Mouse (Mus musculus): ENCODE results near the gene Dcakd. TPM values are rescaled to one million over a fixed set of nuclear protein-coding genes. Genes with fewer than 3 reads are reported as not detected.

Dcakd gene
- total and polyA plus RNA-seq, 3 experiments = 36.4 to 199 (median 87.1) TPM

DNA sequence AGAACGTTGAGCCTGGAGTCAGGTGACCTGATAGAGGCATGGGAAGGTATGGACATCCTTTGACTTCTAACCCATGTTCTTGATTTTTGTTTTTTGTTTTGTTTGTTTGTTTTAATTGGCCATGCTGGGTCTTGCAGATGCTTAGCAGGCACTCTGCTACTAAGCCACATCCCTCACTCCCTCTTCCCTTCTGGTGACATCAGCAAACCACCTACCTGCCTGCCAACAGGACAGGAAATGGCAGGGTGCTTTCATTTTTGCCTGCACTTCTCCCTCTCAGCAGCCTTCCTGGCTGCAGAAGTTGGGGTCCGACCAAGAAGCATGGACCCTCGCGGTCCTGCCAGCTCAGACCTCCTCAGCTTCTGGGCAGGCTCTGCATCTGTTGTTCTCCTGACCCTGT lies 67.1 kb downstream of the Dcakd start:
- ATAC-seq (ENCODE audit: extremely low read depth, insufficient number of reproducible peaks, low FRiP score, poor library complexity, severe bottlenecking) = no peak
- no peak for DNase-seq (ENCODE audit: low spot score)
- peaks cover 46% of the 10 kb centered on the region for H3K27me3 ChIP-seq (ENCODE audit: insufficient read depth, low read length)

DNA sequence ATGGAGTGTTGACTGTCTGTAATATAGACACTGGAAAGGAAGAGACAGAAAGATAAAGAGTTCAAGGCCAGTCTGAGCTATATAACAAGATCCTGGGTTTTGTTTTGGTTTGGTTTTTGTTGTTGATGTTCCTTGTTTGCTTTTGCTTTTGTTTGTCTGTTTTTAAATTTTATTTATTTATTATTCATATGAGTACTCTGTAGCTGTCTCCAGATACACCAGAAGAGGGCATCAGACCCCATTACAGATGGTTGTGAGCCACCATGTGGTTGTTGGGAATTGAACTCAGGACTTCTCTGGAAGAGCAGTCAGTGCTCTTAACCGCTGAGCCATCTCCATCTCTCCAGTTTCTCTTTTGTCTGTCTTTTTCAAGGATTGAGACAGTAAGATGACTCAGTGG lies 69.3 kb downstream of the Dcakd start:
- TF ChIP-seq POLR2AphosphoS5 (IDR thresholded peaks at IDR 0.05; ENCODE audit: insufficient replicate concordance, low read depth, low read length) (no peak), TAL1 (conservative IDR thresholded peaks at IDR 0.05; ENCODE audit: low read depth, low read length) (no peak)
- ATAC-seq (ENCODE audit: extremely low read depth, insufficient number of reproducible peaks, low FRiP score, poor library complexity, severe bottlenecking) = no peak
- Histone ChIP-seq H3K9me3 (replicated peaks) (no peaks in the 10 kb centered on the region), H3K4me1 (ENCODE audit: insufficient read depth, low read depth, low read length) (no peaks in the 10 kb centered on the region), H3K4me3 (ENCODE audit: low read depth, low read length) (no peak overlapping the region), H3K27me3 (ENCODE audit: insufficient read depth, low read length) (peaks cover 55% of the 10 kb centered on the region), H3K36me3 (replicated peaks) (no peaks in the 10 kb centered on the region)
- no peak for DNase-seq (ENCODE audit: low spot score)

More for the DNA sequence above, 67.1 kb downstream of the Dcakd start:
- Histone ChIP-seq H3K4me3 (ENCODE audit: low read depth, low read length) (no peak overlapping the region), H3K9me3 (replicated peaks) (no peaks in the 10 kb centered on the region), H3K36me3 (replicated peaks) (no peaks in the 10 kb centered on the region), H3K4me1 (ENCODE audit: insufficient read depth, low read depth, low read length) (no peaks in the 10 kb centered on the region)
- TF ChIP-seq POLR2AphosphoS5 (IDR thresholded peaks at IDR 0.05; ENCODE audit: insufficient replicate concordance, low read depth, low read length) (no peak), CTCF (IDR thresholded peaks at IDR 0.05; ENCODE audit: low read depth, low read length) (no peak), GATA1 (IDR thresholded peaks at IDR 0.05; ENCODE audit: borderline replicate concordance, low read length) (no peak), TAL1 (conservative IDR thresholded peaks at IDR 0.05; ENCODE audit: low read depth, low read length) (no peak), GATA2 (IDR thresholded peaks at IDR 0.05; ENCODE audit: borderline replicate concordance, low read depth, low read length) (no peak)

DNA sequence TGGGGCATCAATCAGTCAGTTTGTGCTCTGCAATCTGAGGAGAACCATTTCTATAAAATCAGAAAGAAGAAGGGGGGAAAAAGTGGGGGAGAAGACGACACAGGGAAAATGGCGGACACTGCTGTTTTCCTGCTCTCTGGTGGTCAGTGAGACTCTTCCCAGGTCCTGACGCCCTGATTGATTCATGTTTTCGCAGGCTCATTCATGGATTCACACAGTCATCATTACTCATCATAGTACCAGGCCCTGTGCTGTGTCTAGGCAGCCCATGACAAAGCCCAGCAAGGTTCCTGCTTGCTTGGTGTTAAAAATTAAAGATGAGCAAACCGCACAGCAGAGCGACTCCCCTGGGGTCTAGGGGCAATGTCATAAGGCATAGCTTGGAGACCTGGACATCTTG lies 69.7 kb downstream of the Dcakd start:
- DNase-seq (ENCODE audit: low spot score) = no peak
- H3K4me1 ChIP-seq (ENCODE audit: insufficient read depth, low read depth, low read length) = no peaks in the 10 kb centered on the region
- H3K9me3 ChIP-seq (replicated peaks) = no peaks in the 10 kb centered on the region
- TF ChIP-seq GATA1 (IDR thresholded peaks at IDR 0.05; ENCODE audit: borderline replicate concordance, low read length) (no peak), CTCF (IDR thresholded peaks at IDR 0.05; ENCODE audit: low read depth, low read length) (no peak), TAL1 (conservative IDR thresholded peaks at IDR 0.05; ENCODE audit: low read depth, low read length) (no peak), POLR2AphosphoS5 (IDR thresholded peaks at IDR 0.05; ENCODE audit: insufficient replicate concordance, low read depth, low read length) (no peak), GATA2 (IDR thresholded peaks at IDR 0.05; ENCODE audit: borderline replicate concordance, low read depth, low read length) (no peak)
- no peak for ATAC-seq (ENCODE audit: extremely low read depth, insufficient number of reproducible peaks, low FRiP score, poor library complexity, severe bottlenecking)
- no peak overlapping the region for H3K4me3 ChIP-seq (ENCODE audit: low read depth, low read length)
- H3K36me3 ChIP-seq (replicated peaks) = no peaks in the 10 kb centered on the region
- peaks cover 55% of the 10 kb centered on the region for H3K27me3 ChIP-seq (ENCODE audit: insufficient read depth, low read length)

DNA sequence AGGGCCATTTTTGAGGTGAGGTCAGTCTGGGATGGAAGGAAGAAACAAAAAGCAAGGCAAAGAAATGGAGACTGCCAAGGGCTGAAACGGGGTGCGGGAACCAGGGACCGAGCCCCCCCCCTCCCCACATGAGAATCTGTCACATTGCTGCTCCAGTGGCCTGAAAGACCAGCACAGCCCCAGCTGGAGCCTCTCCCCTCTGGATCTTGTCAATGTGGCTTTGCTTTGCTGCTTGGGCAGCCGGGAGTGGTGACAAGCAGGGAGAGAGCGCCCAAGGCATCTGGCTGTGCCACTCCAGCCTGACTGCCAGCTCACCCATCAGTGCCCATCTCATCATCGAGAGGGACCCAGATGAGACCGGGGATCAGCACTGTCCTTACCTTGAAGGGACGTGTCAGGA lies 70.4 kb downstream of the Dcakd start:
- no peaks in the 10 kb centered on the region for H3K4me1 ChIP-seq (ENCODE audit: insufficient read depth, low read depth, low read length)
- peaks cover 58% of the 10 kb centered on the region for H3K27me3 ChIP-seq (ENCODE audit: insufficient read depth, low read length)
- no peaks in the 10 kb centered on the region for H3K9me3 ChIP-seq (replicated peaks)
- DNase-seq (ENCODE audit: low spot score) (no peak), ATAC-seq (ENCODE audit: extremely low read depth, insufficient number of reproducible peaks, low FRiP score, poor library complexity, severe bottlenecking) (no peak)
- no peaks in the 10 kb centered on the region for H3K36me3 ChIP-seq (replicated peaks)
- no peak for TF ChIP-seq CTCF (IDR thresholded peaks at IDR 0.05; ENCODE audit: low read depth, low read length)
- no peak for TF ChIP-seq POLR2AphosphoS5 (IDR thresholded peaks at IDR 0.05; ENCODE audit: insufficient replicate concordance, low read depth, low read length)
- no peak for TF ChIP-seq GATA1 (IDR thresholded peaks at IDR 0.05; ENCODE audit: borderline replicate concordance, low read length)
- TF ChIP-seq TAL1 (conservative IDR thresholded peaks at IDR 0.05; ENCODE audit: low read depth, low read length) = no peak
- no peak for TF ChIP-seq GATA2 (IDR thresholded peaks at IDR 0.05; ENCODE audit: borderline replicate concordance, low read depth, low read length)
- no peak overlapping the region for H3K4me3 ChIP-seq (ENCODE audit: low read depth, low read length)

DNA sequence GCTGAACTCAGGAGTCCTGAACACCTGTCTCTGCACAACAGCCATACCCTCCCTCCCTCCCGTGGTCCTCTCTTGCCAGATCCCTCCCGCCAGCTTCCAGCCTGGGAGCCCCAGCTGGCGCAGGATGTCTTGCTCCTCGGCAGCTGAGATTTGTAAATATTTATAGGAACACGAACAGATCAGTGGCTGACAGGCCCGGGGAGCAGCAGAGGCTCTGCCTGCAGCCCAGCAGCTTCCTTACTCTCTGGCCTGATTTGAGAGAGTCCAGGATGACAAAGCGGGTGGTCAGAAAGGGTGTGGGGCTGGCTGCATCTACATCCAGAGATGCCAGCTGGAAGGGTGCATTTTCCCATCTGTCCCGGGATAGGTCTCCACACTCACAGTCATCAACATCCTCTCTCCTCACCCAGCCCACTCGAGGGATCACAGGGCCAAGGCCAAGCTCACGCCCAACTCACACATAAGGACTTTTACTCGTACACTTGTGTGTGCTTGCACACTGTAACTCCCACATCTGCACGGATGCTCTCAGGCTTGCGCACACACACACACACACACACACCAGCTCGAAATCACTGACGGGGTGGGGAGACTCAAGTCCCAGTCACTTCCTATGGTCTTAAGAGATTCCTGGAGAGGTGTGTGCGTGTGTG lies 71.0 kb downstream of the Dcakd start:
- ATAC-seq (ENCODE audit: extremely low read depth, insufficient number of reproducible peaks, low FRiP score, poor library complexity, severe bottlenecking) = no peak
- Histone ChIP-seq H3K9me3 (replicated peaks) (no peaks in the 10 kb centered on the region), H3K4me3 (ENCODE audit: low read depth, low read length) (no peak overlapping the region), H3K27me3 (ENCODE audit: insufficient read depth, low read length) (peaks cover 62% of the 10 kb centered on the region), H3K36me3 (replicated peaks) (no peaks in the 10 kb centered on the region), H3K4me1 (ENCODE audit: insufficient read depth, low read depth, low read length) (no peaks in the 10 kb centered on the region)
- no peak for TF ChIP-seq GATA1 (IDR thresholded peaks at IDR 0.05; ENCODE audit: borderline replicate concordance, low read length)
- no peak for TF ChIP-seq GATA2 (IDR thresholded peaks at IDR 0.05; ENCODE audit: borderline replicate concordance, low read depth, low read length)
- no peak for TF ChIP-seq TAL1 (conservative IDR thresholded peaks at IDR 0.05; ENCODE audit: low read depth, low read length)
- TF ChIP-seq POLR2AphosphoS5 (IDR thresholded peaks at IDR 0.05; ENCODE audit: insufficient replicate concordance, low read depth, low read length) = no peak
- TF ChIP-seq CTCF (IDR thresholded peaks at IDR 0.05; ENCODE audit: low read depth, low read length) = no peak
- no peak for DNase-seq (ENCODE audit: low spot score)

DNA sequence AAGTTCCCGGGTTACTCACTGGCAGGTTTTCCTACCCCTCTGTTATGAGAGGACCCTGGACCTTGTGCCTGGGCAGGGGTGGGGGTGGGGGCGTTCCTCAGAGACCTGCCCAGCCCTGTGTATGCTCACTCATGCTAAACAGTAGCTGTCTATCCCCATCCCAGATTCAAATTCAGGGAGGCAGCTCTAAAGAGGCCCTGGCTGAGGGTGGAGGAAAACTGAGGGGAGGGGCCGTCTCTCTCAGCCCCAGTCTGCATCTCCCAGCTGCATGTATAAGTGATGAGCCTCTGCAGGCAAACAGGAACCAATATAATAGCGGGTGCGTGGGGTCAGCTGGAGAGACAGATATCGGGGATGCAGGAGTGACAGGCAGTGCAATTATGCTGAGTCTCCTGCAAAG lies 75.2 kb downstream of the Dcakd start:
- DNase-seq (ENCODE audit: low spot score) (no peak), ATAC-seq (ENCODE audit: extremely low read depth, insufficient number of reproducible peaks, low FRiP score, poor library complexity, severe bottlenecking) (no peak)
- H3K4me3 ChIP-seq (ENCODE audit: low read depth, low read length) = no peak overlapping the region
- peaks cover 88% of the 10 kb centered on the region for H3K27me3 ChIP-seq (ENCODE audit: insufficient read depth, low read length)
- H3K4me1 ChIP-seq (ENCODE audit: insufficient read depth, low read depth, low read length) = peaks cover 4% of the 10 kb centered on the region; the same call in 1 of the 2 replicates
- no peaks in the 10 kb centered on the region for H3K36me3 ChIP-seq (replicated peaks)
- H3K9me3 ChIP-seq (replicated peaks) = no peaks in the 10 kb centered on the region
- TF ChIP-seq GATA1 (IDR thresholded peaks at IDR 0.05; ENCODE audit: borderline replicate concordance, low read length) = no peak
- TF ChIP-seq GATA2 (IDR thresholded peaks at IDR 0.05; ENCODE audit: borderline replicate concordance, low read depth, low read length) = no peak
- TF ChIP-seq CTCF (IDR thresholded peaks at IDR 0.05; ENCODE audit: low read depth, low read length) = no peak
- no peak for TF ChIP-seq TAL1 (conservative IDR thresholded peaks at IDR 0.05; ENCODE audit: low read depth, low read length)
- TF ChIP-seq POLR2AphosphoS5 (IDR thresholded peaks at IDR 0.05; ENCODE audit: insufficient replicate concordance, low read depth, low read length) = no peak

All from G1E (cell line).